Mouse (Mus musculus): ENCODE results near the gene Lrrc63. TPM values are rescaled to one million over a fixed set of nuclear protein-coding genes. Genes with fewer than 3 reads are reported as not detected.
"Not testable (repeated sequence)": the region's sequence is repeated elsewhere in the genome, so short reads cannot be mapped to it uniquely, and the experiment has no call there.

Gene Lrrc63
- not detected for total RNA-seq (2022)

DNA sequence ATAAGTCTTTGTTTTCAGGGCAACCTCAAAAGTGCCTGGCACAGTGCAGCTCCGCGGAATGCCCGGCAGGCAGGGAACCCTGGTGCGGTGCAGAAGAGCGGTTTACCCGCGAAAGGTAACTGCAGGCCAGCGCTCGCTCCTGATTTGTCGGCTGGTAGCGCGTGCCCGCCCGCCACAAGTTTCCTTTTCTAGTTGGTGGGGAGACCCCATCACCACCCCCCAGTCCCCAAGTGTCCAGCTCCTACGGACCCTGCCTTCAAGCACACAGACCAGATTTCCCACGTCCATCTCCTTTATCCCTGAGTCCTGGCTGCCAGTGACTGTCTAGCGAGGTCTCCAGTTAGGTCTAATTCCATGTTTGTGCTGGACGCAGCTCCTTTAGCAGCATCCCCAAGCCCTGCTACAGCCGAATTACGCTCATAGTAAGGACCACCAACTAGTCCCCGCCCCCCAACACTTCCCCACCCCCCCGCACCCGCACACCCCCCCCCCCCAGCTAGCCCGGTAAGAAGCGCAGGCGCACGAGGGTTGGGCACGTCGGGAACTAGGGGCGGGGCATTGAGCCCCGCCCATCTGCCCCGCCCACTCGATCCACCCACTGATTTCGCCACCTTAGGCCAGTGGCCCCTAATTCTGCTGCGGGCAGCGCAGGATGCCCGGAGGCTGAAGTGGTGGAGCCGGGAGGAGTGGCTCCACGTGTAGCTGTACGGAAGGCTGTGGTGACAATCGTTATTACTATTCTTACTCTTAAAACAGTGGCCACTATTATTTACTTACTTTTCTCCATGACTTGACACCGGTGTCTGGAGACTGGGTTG lies at the start of gene Lrrc63, which contains the start of gene Lcp1:
TSS of gene Lrrc63 (minus strand) at position 381 of the 818 bp plus-strand sequence.
TSS of gene Lcp1 (plus strand) at position 601 of the 818 bp plus-strand sequence.
- DNase-seq (ENCODE audit: low spot score in 2 of 2): peak; percentile 33 to 40

DNA sequence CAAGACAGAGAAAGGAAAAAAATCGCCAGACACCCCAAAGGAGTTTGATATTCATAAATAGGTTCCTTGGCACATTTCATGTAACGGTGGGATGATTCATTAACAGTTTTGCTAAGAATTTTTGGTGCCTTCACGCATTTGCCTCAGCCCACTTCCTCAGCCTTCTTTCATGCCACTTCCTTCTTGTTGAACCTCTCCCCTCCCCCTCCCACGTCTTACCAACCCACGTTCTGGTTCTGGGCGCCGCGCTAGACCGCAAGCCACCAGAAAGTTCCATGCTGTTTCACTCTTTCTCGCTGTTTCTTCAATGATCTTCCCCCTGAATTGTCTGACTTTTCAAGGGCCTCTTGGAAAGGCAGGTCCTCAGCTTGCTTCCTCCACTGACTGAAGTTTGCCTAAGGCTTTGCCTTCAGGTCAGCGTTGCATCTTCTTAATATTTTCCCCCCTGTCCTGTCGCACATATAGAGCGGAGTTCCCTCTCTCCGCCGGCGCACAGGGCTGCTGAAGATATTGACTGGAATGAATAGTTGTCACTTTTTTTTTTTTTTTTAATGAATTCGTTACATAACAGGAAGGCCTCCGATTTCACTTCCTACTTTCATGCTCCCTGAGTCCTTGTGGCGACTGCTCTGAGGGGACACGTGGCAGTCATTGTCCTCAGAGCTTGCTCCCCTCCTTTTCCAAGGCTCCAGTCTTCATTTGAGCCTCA lies 48.7 kb upstream of the Lrrc63 start:
- no peak for DNase-seq (ENCODE audit: low spot score in 2 of 2)

DNA sequence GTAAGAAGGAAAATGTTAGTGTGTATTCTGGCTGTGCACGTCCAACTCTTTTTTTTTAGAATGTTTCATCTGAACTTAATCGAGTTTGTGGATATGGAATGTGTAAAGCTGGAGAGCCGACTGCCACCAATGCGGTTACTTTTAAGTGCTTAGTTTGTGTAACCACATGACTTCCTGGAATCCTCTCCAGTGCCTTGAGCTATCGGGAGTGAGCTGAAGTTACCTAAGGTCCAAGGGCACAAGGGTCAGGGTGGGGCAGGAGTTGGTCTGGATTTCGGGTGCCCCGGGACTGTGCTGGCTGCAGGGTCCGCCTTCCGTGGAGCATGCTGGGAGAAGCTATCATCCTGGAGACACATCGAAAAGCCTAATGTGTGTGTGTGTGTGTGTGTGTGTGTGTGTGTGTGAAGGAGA lies 48.1 kb upstream of the Lrrc63 start:
- DNase-seq (ENCODE audit: low spot score in 2 of 2): no peak

DNA sequence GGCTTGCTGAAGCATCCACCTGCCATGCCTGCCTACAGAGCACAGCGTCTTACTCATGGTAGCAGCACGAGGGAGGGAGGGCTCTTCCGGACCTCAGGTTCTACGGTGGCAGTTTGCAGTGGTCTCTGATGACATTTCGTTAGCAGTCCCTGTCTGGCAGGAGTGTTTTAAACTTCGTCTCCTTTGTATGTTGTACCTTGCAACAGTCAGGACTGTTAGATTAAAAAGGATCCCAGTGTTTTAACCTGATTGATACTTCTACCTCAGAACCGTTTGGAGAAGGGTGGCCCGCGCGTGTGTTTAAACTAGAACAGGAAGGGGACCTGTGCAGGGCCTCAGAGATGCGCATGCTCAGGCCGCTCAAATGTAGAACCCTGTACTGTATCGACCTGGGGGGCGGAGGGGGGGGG lies 47.7 kb upstream of the Lrrc63 start:
- DNase-seq (ENCODE audit: low spot score in 2 of 2): no peak

DNA sequence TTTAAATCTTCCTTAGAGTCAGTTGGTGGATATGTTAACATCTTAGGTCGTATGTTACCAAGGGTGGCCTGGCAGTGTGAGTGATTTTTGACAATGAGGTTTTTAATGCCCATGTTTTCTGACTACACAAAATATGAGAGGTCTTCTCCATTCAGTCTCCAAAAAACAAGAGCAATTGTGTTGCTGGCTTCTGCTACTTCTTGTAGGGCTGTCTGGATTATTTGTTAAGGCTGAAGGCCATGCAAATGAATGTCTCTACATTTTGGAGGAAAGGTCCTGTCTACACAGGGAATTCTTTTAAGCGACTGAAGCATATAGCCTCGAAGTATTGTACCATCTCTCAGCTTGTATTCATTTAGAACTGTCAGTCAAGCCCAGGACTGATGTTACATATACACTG lies 46.7 kb upstream of the Lrrc63 start:
- no peak for DNase-seq (ENCODE audit: low spot score in 2 of 2)

DNA sequence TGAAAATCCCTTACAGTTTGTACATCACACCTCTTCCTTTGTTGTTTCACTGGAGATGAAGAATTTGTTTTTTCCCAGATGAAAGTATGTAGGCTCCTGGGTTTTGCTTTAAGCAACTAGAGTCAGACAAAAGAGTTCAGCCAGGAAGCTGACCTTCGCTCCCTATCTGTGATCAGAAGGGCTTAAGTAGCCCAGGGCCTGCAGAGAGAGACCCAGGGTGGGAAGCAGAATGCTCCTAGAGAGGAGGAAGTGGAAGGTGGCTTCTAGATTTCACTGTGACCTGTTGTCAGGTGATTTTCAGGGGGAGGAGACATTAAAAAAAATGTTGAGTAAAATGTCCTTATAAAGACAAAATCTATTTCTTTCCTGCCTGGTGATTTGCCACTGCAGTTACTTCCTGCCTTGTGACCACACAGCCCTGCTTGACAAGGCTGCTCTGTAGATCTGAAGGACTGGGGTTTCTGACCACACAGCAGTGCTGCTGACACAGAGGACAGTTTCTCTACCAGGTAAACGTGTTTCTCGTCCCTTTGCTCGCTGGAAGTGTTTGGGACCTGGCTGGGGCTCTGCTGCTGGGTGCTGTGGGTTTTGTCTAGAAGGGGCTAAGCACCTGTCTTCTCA lies 45.9 kb upstream of the Lrrc63 start:
- DNase-seq (ENCODE audit: low spot score in 2 of 2): no peak

DNA sequence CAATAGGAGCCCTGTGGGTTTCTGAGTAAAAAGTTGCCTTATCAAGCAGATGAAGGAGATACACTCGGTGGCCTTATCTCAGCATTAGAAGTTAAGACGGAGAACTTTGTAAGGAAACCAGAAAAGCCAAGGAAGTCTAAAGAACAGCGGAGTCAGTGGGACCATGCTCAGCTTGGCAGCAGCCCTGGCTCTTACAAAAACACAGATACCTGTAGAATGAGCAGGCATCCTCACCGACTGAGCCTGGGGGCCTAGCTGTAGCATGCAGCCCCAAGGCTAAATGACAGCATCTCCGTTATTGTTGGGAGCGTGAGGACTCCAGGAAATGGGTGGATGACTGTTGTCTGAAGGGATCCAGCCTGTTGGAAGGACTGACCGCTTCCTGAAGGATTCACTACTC lies 45.1 kb upstream of the Lrrc63 start:
- no peak for DNase-seq (ENCODE audit: low spot score in 2 of 2)

DNA sequence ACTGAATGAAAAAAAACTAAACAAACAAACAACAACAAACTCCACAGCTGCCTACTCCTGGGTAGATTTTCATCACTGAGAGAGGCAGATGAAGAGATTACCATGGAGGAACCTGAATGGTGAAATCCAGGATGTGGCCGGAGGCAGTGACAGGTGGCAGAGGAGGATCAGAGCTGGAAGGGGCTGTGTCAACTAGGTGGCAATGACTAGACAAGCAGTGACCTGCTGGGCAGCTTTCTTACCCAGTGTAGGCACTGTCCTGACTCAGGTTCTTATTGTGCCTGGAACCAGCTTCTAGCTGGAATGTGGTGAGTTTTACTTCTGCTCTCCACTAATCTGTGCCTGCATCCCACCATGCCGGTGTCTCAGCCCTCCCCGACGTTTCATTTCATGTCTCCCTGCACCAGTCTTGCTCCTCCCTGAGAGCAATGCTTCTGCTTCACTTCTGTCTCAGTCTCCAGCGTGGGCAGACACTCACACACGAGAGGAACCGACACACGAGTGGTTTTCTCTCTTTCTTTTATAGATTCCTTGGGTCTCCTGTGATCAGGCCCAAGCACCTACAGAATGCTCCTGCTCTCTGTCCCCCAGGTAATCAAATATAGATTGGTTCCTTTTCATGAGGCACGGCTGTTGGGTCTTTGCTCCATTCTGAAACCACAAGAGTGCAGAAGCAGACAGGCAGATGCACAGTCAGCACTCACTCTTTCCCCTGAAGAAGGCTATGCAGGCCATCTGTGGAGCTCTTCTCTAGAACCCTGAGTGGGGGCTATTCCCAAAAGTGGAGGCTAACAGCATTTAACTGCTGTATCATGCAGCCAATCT lies 44.3 kb upstream of the Lrrc63 start:
- DNase-seq (ENCODE audit: low spot score in 2 of 2): no peak

DNA sequence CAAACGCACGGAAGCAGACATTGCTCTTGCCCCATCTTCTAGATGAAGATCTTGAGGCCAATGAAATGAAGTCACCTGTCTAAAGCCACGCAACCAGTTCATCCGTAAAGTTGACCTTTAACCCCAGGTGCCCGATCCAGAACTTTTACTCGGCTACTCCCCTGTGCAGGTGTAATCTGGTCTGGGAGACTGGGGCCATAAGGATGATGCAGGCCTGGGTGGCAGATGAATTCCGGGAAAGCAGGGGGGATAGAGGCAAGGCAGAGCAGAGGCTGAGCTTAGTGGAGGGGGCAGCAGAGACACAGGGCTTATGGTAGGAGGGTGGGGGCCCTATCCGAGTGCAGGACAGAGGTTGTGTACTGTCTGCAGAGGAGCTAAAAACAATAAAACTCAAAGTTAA lies 43.6 kb upstream of the Lrrc63 start:
- no peak for DNase-seq (ENCODE audit: low spot score in 2 of 2)

DNA sequence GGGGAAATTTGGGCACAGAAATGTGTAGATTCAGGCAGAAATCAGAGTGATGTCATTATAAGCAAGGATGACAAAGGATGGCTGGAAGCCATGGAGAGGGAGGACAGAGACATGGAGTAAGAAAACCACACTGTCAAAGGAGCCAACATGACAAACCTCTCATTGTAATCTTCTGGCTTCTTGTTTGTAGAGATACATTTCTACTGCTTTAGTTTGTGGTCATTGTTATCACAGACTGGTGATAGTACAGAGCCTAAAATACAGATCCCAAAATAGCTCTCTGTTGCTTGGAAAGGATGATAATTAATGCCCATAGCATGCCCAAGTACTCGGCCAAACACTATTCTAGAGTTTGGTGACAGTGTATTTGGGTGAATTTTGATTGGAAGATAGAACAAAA lies 39.9 kb upstream of the Lrrc63 start:
- no peak for DNase-seq (ENCODE audit: low spot score in 2 of 2)

DNA sequence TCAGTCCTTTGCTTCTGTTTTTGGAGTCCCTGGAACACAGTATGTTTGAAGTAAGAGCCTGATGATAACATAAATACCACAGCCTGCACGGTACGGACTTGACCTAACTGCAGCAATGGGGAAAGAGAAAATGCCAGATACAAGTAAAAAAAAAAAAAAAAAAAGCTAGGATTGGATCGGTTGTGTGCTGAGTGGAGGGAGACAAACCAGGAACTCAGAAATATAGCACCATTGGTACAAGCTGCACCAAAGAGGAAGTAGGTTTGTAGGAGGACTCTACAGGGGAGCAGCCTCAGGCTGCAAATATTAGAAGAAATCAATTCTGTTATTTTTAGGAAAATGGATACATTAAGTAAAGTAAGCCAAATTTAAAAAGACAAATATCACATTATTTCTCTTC lies 37.8 kb upstream of the Lrrc63 start:
- no peak for DNase-seq (ENCODE audit: low spot score in 2 of 2)

DNA sequence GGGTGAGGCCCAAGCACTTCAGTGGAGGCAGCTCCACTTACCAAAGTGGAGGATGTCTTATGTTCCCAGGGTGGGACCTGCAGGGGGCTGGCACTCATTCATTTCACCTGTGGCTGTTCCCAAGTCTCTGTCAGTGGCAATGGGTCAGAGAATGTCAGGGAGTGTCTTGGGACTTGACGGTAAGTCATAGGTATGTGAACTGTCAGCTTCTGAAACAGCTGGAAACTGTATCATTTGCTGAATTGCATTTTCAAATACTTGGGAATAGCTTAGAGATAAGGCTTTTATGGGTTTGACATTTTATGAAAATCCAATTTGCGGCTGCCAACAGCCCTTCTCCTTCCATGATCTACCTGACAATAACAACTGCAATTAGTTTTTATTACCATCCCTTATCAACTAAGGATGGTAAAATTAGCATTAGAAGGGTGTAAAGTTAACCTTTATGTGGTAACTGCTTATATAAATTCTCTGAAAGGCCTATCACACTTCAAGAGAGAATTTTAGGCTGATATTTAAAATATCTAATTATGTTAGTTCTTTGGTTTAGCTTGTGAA lies 35.0 kb upstream of the Lrrc63 start:
- no peak for DNase-seq (ENCODE audit: low spot score in 2 of 2)

DNA sequence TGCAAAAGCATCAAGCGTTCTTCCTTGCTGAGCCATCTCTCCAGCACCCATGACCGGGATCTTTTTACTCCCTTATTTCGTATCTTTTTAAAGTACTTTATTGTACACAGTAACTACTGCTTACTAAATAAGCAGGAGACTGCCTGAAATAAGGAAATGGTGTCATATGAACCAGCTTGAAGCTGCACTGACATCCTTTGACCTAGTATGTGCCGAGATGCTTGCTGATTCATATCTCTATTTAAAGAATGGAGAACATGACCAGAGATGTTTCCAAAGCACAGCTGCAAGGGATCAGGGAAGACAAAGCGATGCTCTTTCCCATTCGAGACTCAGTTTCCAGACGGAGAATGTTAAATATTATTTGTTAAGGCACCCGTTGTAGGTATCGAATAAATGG lies 33.7 kb upstream of the Lrrc63 start:
- no peak for DNase-seq (ENCODE audit: low spot score in 2 of 2)

DNA sequence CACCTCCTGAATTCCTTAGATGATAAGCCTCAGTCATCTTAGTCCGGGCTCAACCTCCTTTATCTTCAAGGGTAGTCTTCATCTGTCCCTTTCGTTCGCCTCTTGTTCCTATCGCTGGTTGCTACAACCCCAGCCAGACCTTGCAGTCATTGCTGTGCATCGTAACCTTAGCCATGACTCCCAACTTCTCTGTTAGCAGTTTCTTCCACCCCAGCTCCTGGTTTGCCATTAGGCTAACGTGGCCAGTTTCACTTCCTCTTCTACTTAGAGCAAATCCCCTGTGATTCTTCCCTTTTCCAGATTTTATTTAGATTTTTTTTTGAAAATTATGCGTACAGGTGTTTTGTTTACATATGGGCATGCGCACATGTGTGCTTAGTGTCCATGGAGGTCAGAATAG lies 33.2 kb upstream of the Lrrc63 start:
- DNase-seq (ENCODE audit: low spot score in 2 of 2): no peak

DNA sequence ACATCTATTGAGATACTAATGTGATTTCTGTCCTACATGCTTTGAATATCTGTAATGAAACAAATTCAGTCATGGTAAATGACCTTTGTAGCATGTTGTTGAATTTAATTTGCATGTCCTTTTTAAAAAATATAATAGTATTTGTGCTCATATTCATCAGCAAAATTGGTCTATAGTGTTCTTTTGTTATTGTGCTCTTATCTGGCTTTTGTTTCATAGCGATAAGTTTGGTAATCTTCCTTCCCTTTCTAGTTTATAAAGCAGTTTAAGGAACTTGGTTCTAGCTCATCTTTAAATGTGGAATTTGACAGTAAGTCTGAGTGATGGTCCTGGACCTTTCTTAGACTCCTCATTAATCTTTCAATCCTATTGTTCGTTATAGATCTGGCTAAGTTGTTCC lies 28.7 kb upstream of the Lrrc63 start:
- no peak for DNase-seq (ENCODE audit: low spot score in 2 of 2)

DNA sequence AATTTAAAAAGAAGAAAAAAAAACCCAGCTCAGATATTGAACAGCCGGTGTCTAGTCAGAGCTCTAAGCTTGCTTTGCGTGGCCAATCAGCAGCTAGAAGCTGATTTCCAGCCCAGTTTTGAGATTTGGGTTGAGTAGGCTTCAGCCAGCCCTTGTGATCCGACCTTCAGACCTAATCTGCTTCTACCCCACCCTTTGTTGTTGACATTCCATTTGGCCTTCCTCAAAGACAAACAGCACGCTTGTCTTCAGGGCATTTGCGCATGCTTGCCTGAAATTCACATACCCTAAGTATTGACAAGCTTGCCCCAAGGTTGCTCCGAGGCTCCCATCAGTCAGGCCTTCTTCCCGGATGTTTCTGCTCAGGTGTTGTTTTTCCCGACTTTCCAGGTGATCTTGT lies 23.8 kb upstream of the Lrrc63 start:
- DNase-seq (ENCODE audit: low spot score in 2 of 2): no peak

DNA sequence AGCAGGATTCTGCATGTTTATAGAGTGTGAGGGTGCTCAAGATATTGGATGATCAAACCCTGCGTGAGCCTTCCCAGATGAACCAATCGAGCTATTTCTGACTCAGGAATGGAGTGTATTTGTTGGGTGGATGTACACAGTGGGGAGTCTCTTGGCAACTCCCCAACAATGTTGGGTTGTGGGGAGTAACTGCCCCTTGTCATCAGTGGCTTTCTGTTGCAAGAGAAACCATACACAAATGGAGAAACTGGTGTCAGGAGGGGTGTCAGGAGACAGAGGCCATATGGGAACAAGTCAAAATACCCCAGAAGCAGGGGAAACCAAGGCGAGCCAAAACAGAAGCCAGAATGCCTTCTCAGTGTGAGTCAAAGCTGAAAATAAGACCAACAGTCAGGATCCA lies 20.5 kb upstream of the Lrrc63 start:
- DNase-seq (ENCODE audit: low spot score in 2 of 2): no peak

DNA sequence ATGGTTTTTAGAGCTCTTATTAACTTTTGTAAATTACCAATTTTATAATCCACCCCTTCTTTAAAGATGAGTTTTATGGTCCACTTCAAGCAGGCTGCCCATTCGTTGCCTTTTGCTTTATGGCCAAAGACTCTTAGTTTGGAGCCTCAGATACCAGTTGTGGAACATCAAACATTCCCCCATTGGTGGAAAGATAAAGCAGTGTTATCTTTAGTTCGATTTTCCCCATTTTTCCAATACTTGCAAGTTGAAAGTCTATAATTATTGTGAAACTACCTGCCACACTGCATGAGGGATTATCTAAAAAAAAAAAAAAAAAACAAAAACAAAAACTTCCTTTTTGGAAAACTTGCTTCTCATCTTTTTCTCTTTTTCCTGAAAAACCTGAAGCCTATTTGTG lies 20.0 kb upstream of the Lrrc63 start:
- DNase-seq (ENCODE audit: low spot score in 2 of 2): no peak

DNA sequence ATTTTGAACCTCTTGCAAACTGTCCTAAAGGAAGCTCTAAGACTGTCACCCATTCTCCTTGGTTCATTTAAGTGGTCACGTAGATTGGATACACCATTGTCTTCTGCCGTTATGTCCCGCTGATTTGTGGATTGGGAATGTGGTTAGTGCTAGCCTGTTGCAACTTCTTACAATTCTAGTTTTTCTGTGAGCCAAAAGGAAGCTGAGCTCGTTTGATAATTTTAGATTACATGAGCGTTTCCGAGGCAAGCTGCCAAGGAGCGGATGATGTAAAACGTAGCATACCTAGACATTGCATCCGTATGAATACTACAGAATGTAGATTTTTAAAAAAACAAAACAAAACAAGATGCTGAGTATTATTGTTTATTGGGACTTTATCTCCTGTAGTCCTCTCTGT lies 17.5 kb upstream of the Lrrc63 start:
- no peak for DNase-seq (ENCODE audit: low spot score in 2 of 2)

DNA sequence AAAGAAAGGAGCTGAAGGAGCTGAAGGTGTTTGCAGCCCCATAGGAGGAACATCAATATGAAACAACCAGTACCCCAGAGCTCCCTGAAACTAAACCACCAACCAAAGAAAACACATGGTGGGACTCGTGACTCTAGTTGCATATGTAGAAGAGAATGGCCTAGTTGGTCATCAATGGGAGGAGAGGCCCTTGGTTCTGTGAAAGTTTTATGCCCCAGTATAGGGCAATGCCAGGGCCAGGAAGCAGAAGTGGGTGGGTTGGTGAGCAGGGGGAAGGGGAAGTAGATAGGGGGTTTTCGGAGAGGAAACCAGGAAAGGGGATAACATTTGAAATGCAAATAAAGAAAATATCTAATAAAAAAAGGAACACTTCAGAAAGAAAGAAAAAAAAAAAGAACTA lies 17.0 kb upstream of the Lrrc63 start:
- DNase-seq (ENCODE audit: low spot score in 2 of 2): not testable (repeated sequence)

DNA sequence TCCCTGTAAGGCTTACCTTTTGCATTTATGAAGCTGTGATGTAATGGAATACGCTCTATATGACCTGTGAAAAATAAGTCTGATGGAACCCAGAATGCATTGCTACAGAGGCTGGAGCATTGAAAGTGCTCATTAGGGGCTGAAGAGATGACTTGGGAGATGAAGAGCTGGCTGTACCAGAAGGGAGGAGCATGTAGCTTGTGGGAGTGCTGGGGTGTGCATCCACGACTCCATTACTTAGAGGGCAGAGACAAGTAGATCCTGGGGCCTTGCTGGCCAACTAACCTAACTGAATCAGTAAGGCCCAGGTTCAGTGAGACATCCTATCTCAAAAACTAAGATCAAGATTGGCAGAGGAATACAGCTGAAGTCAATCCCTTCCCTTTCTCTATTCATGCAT lies 8.5 kb upstream of the Lrrc63 start:
- no peak for DNase-seq (ENCODE audit: low spot score in 2 of 2)
